Mouse (Mus musculus) olfactory bulb, adult 2 months (tissue): Measurements from ENCODE around the gene Tceal9. TPM values are rescaled to one million over a fixed set of nuclear protein-coding genes. Genes with fewer than 3 reads are reported as not detected.
"Not testable (repeated sequence)": the region's sequence is repeated elsewhere in the genome, so short reads cannot be mapped to it uniquely, and the experiment has no call there.

Experiments
- H3K27ac ChIP-seq: fragments of 200-500 bp; 2 replicates; pipeline ENCODE4 v1.5.1; 2012; ENCODE audit warnings: low read depth, low read length; ENCODE audit not compliant: insufficient read depth
- H3K4me1 ChIP-seq: fragments of 200-500 bp; 2 replicates; pipeline ENCODE4 v1.6.1; 2012; ENCODE audit warnings: low read length; ENCODE audit not compliant: control insufficient read depth, insufficient read depth
- H3K4me3 ChIP-seq: fragments of 200-500 bp; 2 replicates; pipeline ENCODE4 v1.5.1; 2012; ENCODE audit warnings: mild to moderate bottlenecking, low read depth, low read length, moderate library complexity; ENCODE audit not compliant: insufficient read depth
- CTCF ChIP-seq: fragments of 200-500 bp; IDR thresholded peaks from 2 replicates; pipeline ENCODE4 v1.5.1; 2012; ENCODE audit warnings: low read depth, mild to moderate bottlenecking, low read length, moderate library complexity; ENCODE audit not compliant: insufficient read depth
- POLR2A ChIP-seq: fragments of 200-500 bp; IDR thresholded peaks from 2 replicates; pipeline ENCODE4 v1.6.1; 2012; ENCODE audit warnings: mild to moderate bottlenecking, low read depth, low read length, moderate library complexity; ENCODE audit not compliant: insufficient read depth
- WGBS: fragments of 180-500 bp; shearing (Covaris S2); methylation state at CpG from one replicate; pipeline ENCODE4 v1.1.7; 2018; 5-methylcytosine and 5-hydroxymethylcytosine counted together
- polyA plus RNA-seq: library from polyadenylated mRNA; stranded (reverse); fragments of >200 nt; gene quantifications from 2 replicates; pipeline ENCODE4 v1.2.4, GENCODE M21; 2012; ENCODE audit warnings: low replicate concordance; ENCODE audit not compliant: missing spikeins, insufficient read depth, insufficient read length

Gene Tceal9
- polyA plus RNA-seq: not detected in 2 replicates

DNA sequence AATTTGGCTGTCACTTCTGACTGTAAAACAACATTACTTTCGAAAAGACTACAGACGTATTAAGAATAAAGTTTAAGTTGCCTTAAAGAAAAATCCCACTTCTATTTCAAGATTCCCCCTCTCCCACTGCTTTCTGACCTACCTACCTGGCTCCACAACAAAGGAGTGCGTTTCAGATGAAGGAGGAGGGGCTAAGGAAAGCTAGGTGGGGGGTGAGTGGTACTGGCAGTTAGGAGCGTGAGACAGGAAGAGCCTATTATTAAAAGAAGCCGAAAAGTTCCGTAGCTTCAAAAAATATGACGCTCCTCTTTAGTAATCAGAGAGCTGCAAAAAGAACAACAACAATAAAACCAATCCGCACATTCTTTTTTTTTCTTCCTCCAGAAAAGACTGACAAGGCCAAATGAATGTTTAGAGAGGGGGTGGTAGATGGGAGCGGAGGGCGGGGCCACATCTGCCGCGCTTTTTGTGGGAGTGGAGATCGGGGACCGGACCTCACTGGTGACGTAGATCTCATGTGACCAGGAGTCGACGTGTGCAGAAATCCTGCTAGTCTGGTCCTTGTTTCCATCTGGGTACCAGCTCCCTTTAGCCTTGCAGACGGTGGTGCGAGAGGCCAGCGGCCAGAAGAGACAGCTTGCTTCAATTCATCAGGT lies at the start of gene Tceal9:
Gene Tceal9, plus strand, starts transcription at position 506 of the 656 bp plus-strand sequence.
- Histone ChIP-seq H3K4me1 (no peaks in the 10 kb centered on the region), H3K27ac (peak within 1 kb of the TSS; percentile 77; the same call in 1 of the 2 replicates), H3K4me3 (peak within 1 kb of the TSS; percentile 57)
- 23% methylated on average over 20 of the region's 20 CpGs for WGBS
- TF ChIP-seq POLR2A (peak; percentile 35; the same call in 1 of the 2 replicates), CTCF (no peak)

DNA sequence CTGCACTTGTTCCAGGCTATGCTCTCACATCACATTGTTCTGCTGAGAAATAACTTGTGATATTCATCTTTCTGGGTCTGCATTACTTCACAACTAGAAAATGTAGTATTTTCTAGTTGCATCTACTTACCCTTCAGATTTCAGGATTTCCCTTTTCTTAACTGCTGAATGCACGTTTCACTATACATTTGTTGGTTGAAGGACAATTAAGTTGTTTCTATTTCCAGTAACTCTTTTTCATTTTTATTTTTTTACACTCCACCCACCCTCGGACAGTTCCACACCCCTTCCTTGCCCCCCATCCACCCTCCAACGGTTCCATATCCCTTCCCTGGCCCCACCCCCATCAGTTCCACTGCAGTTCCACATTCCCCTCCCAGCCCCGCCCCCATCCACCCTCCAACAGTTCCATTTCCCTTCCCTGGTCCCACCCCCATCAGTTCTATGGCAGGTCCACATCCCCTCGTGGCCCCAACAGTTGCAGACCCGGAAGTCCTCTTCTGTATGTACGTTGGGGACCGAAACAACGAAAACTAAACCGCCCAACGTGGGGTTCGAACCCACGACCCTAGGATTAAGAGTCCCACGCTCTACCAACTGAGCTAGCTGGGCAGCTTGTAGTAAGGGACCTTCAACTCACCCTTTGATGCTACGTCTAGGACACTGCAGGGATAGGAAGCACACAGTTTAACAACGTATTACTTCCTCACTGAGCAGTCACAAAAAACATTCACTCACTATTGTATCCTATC lies 49.5 kb upstream of the Tceal9 start:
- no peaks in the 10 kb centered on the region for H3K4me1 ChIP-seq

DNA sequence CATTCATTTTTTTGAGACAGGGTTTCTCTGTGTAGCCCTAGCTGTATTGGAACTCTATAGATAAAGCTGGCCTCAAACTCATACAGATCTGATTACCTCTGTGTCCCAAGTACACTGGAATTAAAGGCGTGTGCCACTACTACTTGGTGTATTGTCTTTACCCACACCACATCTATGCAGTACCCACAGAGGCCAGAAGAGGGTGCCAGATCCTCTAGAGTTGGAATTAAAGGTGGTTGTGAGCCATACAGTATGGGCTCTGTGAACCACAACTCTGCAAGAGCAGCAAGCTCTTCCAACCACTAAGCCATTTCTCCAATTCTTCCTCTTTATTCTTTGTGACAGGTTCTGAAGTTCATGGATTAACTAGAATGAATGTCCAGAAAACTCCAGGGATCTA lies 48.0 kb upstream of the Tceal9 start:
- WGBS: 50% methylated on average over 1 of the region's 1 CpGs

More for the DNA sequence above, 49.5 kb upstream of the Tceal9 start:
- WGBS: 78% methylated on average over 16 of the region's 16 CpGs
- Histone ChIP-seq H3K4me3 (no peak overlapping the region), H3K27ac (no peak overlapping the region)
- TF ChIP-seq CTCF (no peak), POLR2A (no peak)

DNA sequence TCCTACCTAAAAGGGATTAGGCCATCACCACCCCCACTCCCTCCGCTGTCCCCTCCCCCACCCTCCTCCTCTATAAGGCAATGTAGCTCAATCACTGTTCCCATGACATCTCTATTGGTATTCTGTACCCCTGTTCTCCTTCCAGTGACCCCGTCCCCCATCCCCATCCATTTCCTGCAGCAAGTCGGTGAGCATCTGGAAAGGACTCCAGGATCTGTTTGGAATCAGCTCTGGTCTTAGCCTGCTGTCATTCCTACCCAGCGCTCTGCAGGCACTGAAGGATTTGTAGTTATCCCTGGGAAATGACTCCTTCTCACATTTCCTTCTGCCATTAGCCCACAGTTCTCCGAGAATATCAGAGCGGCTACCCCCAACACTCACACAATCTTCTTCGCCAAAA lies 41.6 kb upstream of the Tceal9 start:
- H3K4me1 ChIP-seq: peaks cover 3% of the 10 kb centered on the region; the same call in 1 of the 2 replicates
- 23% methylated on average over 7 of the region's 7 CpGs for WGBS
- peak overlapping the region; percentile 91 for H3K4me3 ChIP-seq
- TF ChIP-seq POLR2A: no peak
- TF ChIP-seq CTCF: no peak
- H3K27ac ChIP-seq: peak overlapping the region; percentile 61

More for the DNA sequence above, 48.0 kb upstream of the Tceal9 start:
- TF ChIP-seq POLR2A (no peak), CTCF (no peak)
- Histone ChIP-seq H3K4me1 (no peaks in the 10 kb centered on the region), H3K27ac (no peak overlapping the region), H3K4me3 (no peak overlapping the region)

DNA sequence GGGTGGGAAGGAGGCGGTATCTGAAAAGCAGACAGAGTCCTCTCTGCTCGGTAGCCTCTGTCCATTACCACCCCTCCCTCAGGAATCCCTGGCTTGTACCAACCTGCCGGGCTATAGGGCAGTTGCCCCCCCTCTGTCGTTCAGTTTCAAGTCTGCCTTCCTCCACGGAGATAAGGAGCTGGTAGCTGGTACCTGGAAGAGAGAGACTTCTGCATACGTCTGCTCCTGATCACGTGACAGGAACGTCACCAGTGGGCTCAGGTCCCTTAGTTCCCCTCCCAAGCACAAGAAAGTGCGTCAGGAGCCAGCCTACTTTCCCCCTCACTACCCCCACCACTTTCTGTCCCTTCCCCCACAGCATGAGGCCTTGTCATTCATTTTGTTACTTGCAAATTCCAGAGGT lies 41.2 kb upstream of the Tceal9 start, which contains the start of gene Tceal5:
Gene Tceal5, minus strand, starts transcription at position 213 of the 403 bp plus-strand sequence.
- Histone ChIP-seq H3K4me1 (peaks cover 3% of the 10 kb centered on the region; the same call in 1 of the 2 replicates), H3K4me3 (peak within 1 kb of the TSS; percentile 91), H3K27ac (peak within 1 kb of the TSS; percentile 61)
- TF ChIP-seq CTCF (no peak), POLR2A (0 out of 2 replicates have a peak, but pooled peaks have one; percentile 19)
- 23% methylated on average over 9 of the region's 9 CpGs for WGBS

DNA sequence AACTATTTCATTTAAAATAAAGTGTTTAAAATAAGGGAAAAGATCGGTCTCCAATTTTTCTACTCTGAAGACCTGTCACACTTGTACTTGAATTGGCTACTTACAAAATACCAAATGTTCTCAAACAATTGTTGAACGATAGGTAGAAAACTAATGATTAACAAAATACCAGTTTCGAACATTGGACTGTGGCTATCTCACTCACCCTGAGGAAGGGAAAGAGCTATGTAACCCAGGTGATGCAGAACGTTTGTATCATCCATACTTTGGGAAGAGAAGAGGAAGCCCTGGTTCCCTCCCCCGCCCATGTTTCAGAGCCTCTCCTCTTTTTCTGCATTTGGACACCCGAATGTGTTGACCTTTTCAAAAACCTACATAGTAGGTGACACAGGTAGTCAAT lies 40.5 kb upstream of the Tceal9 start:
- WGBS: 85% methylated on average over 6 of the region's 6 CpGs
- TF ChIP-seq POLR2A (no peak), CTCF (no peak)

DNA sequence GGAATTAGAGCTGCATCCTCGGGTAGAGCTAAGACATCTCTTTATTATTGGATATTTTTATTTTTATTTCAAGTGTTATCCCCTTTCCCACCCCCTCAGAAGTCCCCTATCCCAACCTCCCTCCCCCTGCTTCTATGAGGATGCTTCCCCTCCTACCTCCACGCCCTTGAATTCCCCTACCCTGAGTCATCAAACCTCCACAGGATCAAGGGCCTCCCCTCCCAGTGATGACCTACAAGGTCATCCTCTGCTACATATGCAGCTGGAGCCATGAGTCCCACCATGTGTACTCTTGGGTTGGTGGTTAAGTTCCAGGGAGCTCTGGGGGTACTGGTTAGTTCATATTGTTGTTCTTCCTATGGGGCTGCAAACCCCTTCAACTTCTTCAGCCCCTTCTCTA lies 31.5 kb upstream of the Tceal9 start:
- no peaks in the 10 kb centered on the region for H3K4me1 ChIP-seq
- WGBS: 68% methylated on average over 2 of the region's 2 CpGs
- no peak overlapping the region for H3K4me3 ChIP-seq
- no peak overlapping the region for H3K27ac ChIP-seq
- TF ChIP-seq CTCF (no peak), POLR2A (no peak)

More for the DNA sequence above, 40.5 kb upstream of the Tceal9 start:
- H3K4me3 ChIP-seq: no peak overlapping the region
- H3K4me1 ChIP-seq: peaks cover 3% of the 10 kb centered on the region; the same call in 1 of the 2 replicates
- H3K27ac ChIP-seq: no peak overlapping the region

DNA sequence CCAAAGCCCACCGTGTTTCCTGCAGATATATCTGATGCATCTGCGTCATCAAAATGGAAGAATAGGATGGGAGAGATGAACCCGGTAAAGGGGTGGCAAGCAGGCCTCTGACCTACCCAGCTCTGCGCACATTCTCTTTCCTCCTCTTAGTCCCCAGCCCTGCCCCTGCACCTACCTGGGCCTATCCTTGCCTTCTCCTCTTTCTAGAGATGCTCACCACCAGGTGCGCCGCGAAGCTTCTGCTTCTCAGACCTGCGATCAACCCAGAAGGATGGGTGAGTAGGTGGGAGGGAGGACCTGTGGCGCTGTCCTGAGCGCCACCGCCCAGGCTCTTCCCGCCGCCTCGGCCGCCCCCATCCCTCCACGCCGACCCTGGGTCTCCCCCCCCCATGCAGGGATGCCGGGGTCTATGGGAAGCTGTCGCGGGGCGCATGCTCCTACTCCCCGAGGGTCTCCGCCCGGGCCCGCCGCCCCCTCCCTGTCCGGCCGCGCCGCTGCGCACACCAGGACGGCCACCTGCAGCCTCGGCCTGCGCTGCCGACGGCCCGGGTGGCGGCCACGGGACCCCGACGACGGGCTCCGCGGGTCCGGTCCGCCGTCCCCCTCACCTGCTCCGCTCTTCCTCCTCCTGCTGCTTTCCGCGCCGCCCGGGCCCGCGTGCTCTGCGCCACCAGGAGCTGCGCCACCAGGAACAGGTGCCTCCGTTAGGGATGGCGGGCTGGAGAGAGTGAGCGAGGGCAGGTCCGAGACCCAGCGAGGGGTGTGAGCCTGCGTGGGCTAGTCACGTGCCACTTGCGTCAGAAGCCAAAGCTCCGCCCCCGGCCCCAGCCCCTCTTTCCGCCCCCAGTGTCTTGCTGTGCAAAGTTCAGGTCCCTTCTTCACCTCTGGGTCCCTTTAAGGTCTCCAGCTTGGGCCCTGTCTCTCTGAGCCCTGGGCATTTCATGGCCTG lies 29.9 kb upstream of the Tceal9 start, which contains the start of the genes Tceal7 and Bex1:
Gene Tceal7, plus strand, starts transcription at position 51 of the 949 bp plus-strand sequence.
Gene Bex1, minus strand, starts transcription at position 785 of the 949 bp plus-strand sequence.
- H3K27ac ChIP-seq, H3K4me1 ChIP-seq: not testable (repeated sequence)
- peak within 1 kb of the TSS; percentile 48 for H3K4me3 ChIP-seq
- whole genome bisulfite sequencing: 22% methylated on average over 21 of the region's 67 CpGs
